Mouse (Mus musculus) lung, embryonic 15.5 days (tissue): ENCODE results near the gene S1pr3. TPM values are rescaled to one million over a fixed set of nuclear protein-coding genes. Genes with fewer than 3 reads are reported as not detected.
A peak's percentile ranks its signal among the peaks of the same experiment; 100 is the strongest.

ENCODE experiments used
- ATAC-seq: fragments of 200-750 bp; cut with Nextera tagmentation; 2 replicates; pipeline ENCODE4 v1.8.0; 2017; ENCODE audit warnings: moderate number of reproducible peaks, borderline replicate concordance; ENCODE audit not compliant: low FRiP score, low TSS enrichment; ENCODE audit errors: extremely low read depth
- H3K27ac ChIP-seq: fragments of 300-500 bp; sonication (generic); 2 replicates; pipeline ENCODE4 v1.5.1; 2015; ENCODE audit warnings: moderate library complexity, mild to moderate bottlenecking, inconsistent platforms
- H3K27me3 ChIP-seq: fragments of 300-500 bp; sonication (generic); 2 replicates; pipeline ENCODE4 v1.6.1; 2015; ENCODE audit warnings: inconsistent platforms
- H3K36me3 ChIP-seq: fragments of 300-500 bp; sonication (generic); 2 replicates; pipeline ENCODE4 v1.6.1; 2015; ENCODE audit warnings: inconsistent platforms
- H3K4me1 ChIP-seq: fragments of 300-500 bp; sonication (generic); 2 replicates; pipeline ENCODE4 v1.6.1; 2015; ENCODE audit warnings: inconsistent platforms
- H3K4me2 ChIP-seq: fragments of 300-500 bp; sonication (generic); 2 replicates; pipeline ENCODE4 v1.6.1; 2015; ENCODE audit warnings: inconsistent platforms, mild to moderate bottlenecking, moderate library complexity
- H3K4me3 ChIP-seq: fragments of 300-500 bp; sonication (generic); 2 replicates; pipeline ENCODE4 v1.5.1; 2015; ENCODE audit warnings: mild to moderate bottlenecking, inconsistent platforms
- H3K9ac ChIP-seq: fragments of 300-500 bp; sonication (generic); 2 replicates; pipeline ENCODE4 v1.6.1; 2015; ENCODE audit warnings: inconsistent platforms
- H3K9me3 ChIP-seq: fragments of 300-500 bp; sonication (generic); 2 replicates; pipeline ENCODE4 v1.6.1; 2016; ENCODE audit warnings: inconsistent platforms
- WGBS: fragments of 180-500 bp; shearing (Covaris S2); methylation state at CpG from one replicate; pipeline ENCODE4 v1.1.7; 2015; 5-methylcytosine and 5-hydroxymethylcytosine counted together
- polyA plus RNA-seq: library from polyadenylated mRNA; unstranded; fragments of >200 nt; fragmentation: Nextera tagmentation; extraction: Ambion mirVana; gene quantifications from 2 replicates; pipeline ENCODE4 v1.2.1, GENCODE M21; 2015

Gene S1pr3
- 107 and 115 TPM in 2 replicates for polyA plus RNA-seq

DNA sequence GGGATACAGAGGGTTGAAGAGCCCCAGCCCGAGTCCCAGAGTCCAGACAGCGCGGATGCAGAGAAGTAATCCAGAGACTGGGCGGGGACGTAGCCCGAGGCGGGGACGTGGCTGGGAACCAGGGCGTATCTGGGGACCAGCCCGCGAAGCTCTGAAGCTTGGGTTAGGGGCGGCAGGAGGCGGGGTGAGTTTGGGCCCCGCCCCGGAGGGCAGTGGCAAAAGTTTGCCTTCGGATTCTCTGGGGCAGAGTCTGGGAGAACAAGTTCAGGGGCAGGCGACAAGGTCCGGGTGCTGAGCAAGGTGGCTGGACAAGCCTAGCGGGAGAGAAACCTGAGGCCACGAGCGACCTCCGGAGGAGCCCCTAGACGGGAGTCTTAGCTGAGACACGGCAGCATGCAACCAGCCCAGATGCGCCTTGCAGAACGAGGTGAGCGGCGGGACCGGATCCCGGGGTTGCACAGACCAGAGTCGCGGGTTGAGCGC is at the start of gene S1pr3:
TSS of gene S1pr3 (plus strand) at position 121 of the 483 bp plus-strand sequence.
- 2% methylated on average over 33 of the region's 33 CpGs for WGBS
- ATAC-seq: peak; percentile 88
- Histone ChIP-seq H3K27me3 (0 out of 2 replicates have a peak, but pooled peaks cover 7% of the 10 kb centered on the region), H3K4me3 (peak within 1 kb of the TSS; percentile 61), H3K9me3 (no peaks in the 10 kb centered on the region), H3K9ac (peak within 1 kb of the TSS; percentile 70), H3K36me3 (no peaks in the 10 kb centered on the region), H3K4me2 (peak within 1 kb of the TSS; percentile 70), H3K4me1 (peaks cover 28% of the 10 kb centered on the region), H3K27ac (peak within 1 kb of the TSS; percentile 86)

GRCm38 (mm10) chr13:51360441-51360962 is 47.9 kb upstream of the S1pr3 start:
- H3K4me2 ChIP-seq: no peak overlapping the region
- no peaks in the 10 kb centered on the region for H3K9me3 ChIP-seq
- H3K27me3 ChIP-seq: no peaks in the 10 kb centered on the region
- no peak overlapping the region for H3K27ac ChIP-seq
- H3K36me3 ChIP-seq: no peaks in the 10 kb centered on the region
- no peak for ATAC-seq
- no peak overlapping the region for H3K4me3 ChIP-seq
- peaks cover 13% of the 10 kb centered on the region for H3K4me1 ChIP-seq
- WGBS: 63% methylated on average over 8 of the region's 8 CpGs
- no peak overlapping the region for H3K9ac ChIP-seq

GRCm38 (mm10) chr13:51363390-51363789 is 45.0 kb upstream of the S1pr3 start:
- no peak overlapping the region for H3K27ac ChIP-seq
- H3K4me3 ChIP-seq: no peak overlapping the region
- no peak overlapping the region for H3K9ac ChIP-seq
- H3K36me3 ChIP-seq: no peaks in the 10 kb centered on the region
- H3K27me3 ChIP-seq: no peaks in the 10 kb centered on the region
- no peak overlapping the region for H3K4me2 ChIP-seq
- peaks cover 13% of the 10 kb centered on the region for H3K4me1 ChIP-seq
- no peak; the same call in 1 of the 2 replicates for ATAC-seq
- 56% methylated on average over 7 of the region's 7 CpGs for WGBS
- no peaks in the 10 kb centered on the region for H3K9me3 ChIP-seq

GRCm38 (mm10) chr13:51363985-51364384 is 44.5 kb upstream of the S1pr3 start:
- Histone ChIP-seq H3K4me1 (peaks cover 13% of the 10 kb centered on the region), H3K27me3 (no peaks in the 10 kb centered on the region), H3K36me3 (no peaks in the 10 kb centered on the region), H3K4me2 (no peak overlapping the region), H3K4me3 (no peak overlapping the region), H3K9ac (no peak overlapping the region), H3K27ac (no peak overlapping the region), H3K9me3 (no peaks in the 10 kb centered on the region)
- ATAC-seq: no peak; the same call in 1 of the 2 replicates
- whole genome bisulfite sequencing: 60% methylated on average over 5 of the region's 5 CpGs

- no peak overlapping the region for H3K4me3 ChIP-seq
- H3K9ac ChIP-seq: no peak overlapping the region
- H3K36me3 ChIP-seq: no peaks in the 10 kb centered on the region
- H3K4me2 ChIP-seq: no peak overlapping the region
- H3K27me3 ChIP-seq: no peaks in the 10 kb centered on the region
- no peaks in the 10 kb centered on the region for H3K9me3 ChIP-seq
- H3K4me1 ChIP-seq: peaks cover 13% of the 10 kb centered on the region
- no peak overlapping the region for H3K27ac ChIP-seq
- no peak for ATAC-seq
- 82% methylated on average over 6 of the region's 6 CpGs for WGBS
Measured at GRCm38 (mm10) chr13:51365191-51365590, 43.2 kb upstream of the S1pr3 start.

- Histone ChIP-seq H3K4me3 (no peak overlapping the region), H3K4me2 (no peak overlapping the region), H3K9me3 (no peaks in the 10 kb centered on the region), H3K36me3 (no peaks in the 10 kb centered on the region), H3K27ac (no peak overlapping the region), H3K4me1 (peaks cover 7% of the 10 kb centered on the region; the same call in 1 of the 2 replicates), H3K9ac (no peak overlapping the region), H3K27me3 (no peaks in the 10 kb centered on the region)
- WGBS: 68% methylated on average over 2 of the region's 2 CpGs
- no peak for ATAC-seq
Measured at GRCm38 (mm10) chr13:51368346-51368745, 40.1 kb upstream of the S1pr3 start.

GRCm38 (mm10) chr13:51369354-51369753 is 39.1 kb upstream of the S1pr3 start:
- Histone ChIP-seq H3K4me1 (peaks cover 7% of the 10 kb centered on the region), H3K4me2 (no peak overlapping the region), H3K9me3 (no peaks in the 10 kb centered on the region), H3K36me3 (no peaks in the 10 kb centered on the region), H3K4me3 (no peak overlapping the region), H3K9ac (no peak overlapping the region), H3K27ac (no peak overlapping the region), H3K27me3 (no peaks in the 10 kb centered on the region)
- WGBS: 76% methylated on average over 3 of the region's 3 CpGs
- no peak for ATAC-seq

DNA sequence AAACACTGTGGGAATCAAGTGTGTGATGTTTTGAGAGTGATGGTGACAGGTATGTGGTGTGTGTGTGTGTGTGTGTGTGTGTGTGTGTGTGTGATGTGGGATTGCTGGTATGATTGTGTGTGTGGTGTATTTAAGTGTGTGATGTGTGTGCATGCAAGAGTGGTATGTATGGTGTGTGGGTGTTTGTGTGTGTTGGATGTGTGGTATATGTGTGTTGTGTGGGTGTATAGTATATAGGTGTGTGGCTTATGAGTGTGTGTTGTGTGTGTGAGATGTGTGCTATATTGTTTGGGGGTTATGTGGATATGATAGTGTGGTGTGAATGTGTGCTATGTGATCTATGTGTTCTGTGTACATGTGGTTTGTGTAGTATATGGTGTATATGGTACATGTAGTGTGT is 35.4 kb upstream of the S1pr3 start:
- Histone ChIP-seq H3K27me3 (no peaks in the 10 kb centered on the region), H3K27ac (no peak overlapping the region), H3K4me1 (peaks cover 13% of the 10 kb centered on the region), H3K9me3 (no peaks in the 10 kb centered on the region), H3K4me2 (no peak overlapping the region), H3K36me3 (no peaks in the 10 kb centered on the region), H3K4me3 (no peak overlapping the region), H3K9ac (no peak overlapping the region)
- peak; percentile 30; the same call in 1 of the 2 replicates for ATAC-seq

GRCm38 (mm10) chr13:51374026-51374807 is 34.2 kb upstream of the S1pr3 start:
- peaks cover 25% of the 10 kb centered on the region for H3K4me1 ChIP-seq
- no peak; the same call in 1 of the 2 replicates for ATAC-seq
- no peaks in the 10 kb centered on the region for H3K9me3 ChIP-seq
- 47% methylated on average over 21 of the region's 21 CpGs for WGBS
- H3K27ac ChIP-seq: peak overlapping the region; percentile 35
- H3K4me2 ChIP-seq: peak overlapping the region; percentile 33; the same call in 1 of the 2 replicates
- H3K9ac ChIP-seq: no peak overlapping the region
- no peak overlapping the region for H3K4me3 ChIP-seq
- H3K36me3 ChIP-seq: no peaks in the 10 kb centered on the region
- H3K27me3 ChIP-seq: no peaks in the 10 kb centered on the region

- Histone ChIP-seq H3K4me2 (peak overlapping the region; percentile 39), H3K4me1 (peaks cover 45% of the 10 kb centered on the region), H3K27ac (peak overlapping the region; percentile 67; the same call in 1 of the 2 replicates), H3K9me3 (no peaks in the 10 kb centered on the region), H3K9ac (no peak overlapping the region), H3K27me3 (no peaks in the 10 kb centered on the region), H3K36me3 (no peaks in the 10 kb centered on the region), H3K4me3 (no peak overlapping the region)
- WGBS: 5% methylated on average over 4 of the region's 4 CpGs
- ATAC-seq: peak; percentile 41; the same call in 1 of the 2 replicates
Measured at GRCm38 (mm10) chr13:51378126-51378525, 30.3 kb upstream of the S1pr3 start.

DNA sequence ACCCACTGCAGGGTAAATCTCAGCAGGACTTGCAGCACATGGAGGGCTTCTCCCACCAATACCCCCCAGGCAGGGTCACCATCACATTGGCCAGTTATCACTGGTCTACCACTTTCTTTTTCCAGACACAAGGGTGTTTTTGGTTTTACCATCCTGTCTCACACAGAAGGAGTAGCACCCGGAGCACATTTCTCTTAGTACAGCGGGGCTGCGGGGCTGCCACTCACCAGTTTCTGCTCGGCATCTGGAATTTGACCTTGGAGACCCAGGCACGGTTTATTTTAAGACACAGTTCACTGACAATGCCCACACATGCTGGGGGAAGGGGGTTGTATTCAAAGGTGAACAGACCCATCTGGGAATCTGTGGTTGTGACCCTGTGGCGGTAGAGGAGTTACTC is 28.8 kb upstream of the S1pr3 start:
- no peak overlapping the region for H3K4me2 ChIP-seq
- no peak for ATAC-seq
- no peaks in the 10 kb centered on the region for H3K9me3 ChIP-seq
- H3K4me3 ChIP-seq: no peak overlapping the region
- 22% methylated on average over 6 of the region's 6 CpGs for WGBS
- H3K36me3 ChIP-seq: no peaks in the 10 kb centered on the region
- H3K27ac ChIP-seq: no peak overlapping the region; the same call in 1 of the 2 replicates
- peaks cover 37% of the 10 kb centered on the region for H3K4me1 ChIP-seq
- H3K9ac ChIP-seq: no peak overlapping the region
- H3K27me3 ChIP-seq: no peaks in the 10 kb centered on the region

DNA sequence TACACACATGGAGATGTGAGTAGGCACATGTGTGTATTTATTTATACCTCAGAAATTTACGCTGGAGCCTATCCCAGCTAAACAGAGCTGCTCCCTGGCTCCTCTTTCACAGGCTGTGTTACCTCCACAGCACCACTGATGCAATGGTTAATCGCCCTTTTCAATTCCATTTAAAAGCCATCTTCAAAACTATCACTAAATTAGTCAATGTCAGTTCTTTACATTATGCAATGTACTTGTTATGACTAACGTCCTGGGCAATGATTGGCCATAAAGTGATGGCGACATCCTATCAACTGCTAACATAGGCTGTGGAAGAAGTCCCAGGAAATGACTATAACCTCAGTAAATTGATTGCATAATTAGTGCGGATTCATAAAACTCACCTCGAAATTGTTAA is 26.9 kb upstream of the S1pr3 start:
- H3K27me3 ChIP-seq: no peaks in the 10 kb centered on the region
- no peak overlapping the region for H3K27ac ChIP-seq
- peaks cover 34% of the 10 kb centered on the region for H3K4me1 ChIP-seq
- no peak overlapping the region for H3K4me3 ChIP-seq
- H3K9ac ChIP-seq: no peak overlapping the region
- no peaks in the 10 kb centered on the region for H3K9me3 ChIP-seq
- ATAC-seq: peak; percentile 53; the same call in 1 of the 2 replicates
- no peak overlapping the region for H3K4me2 ChIP-seq
- WGBS: 45% methylated on average over 6 of the region's 6 CpGs
- H3K36me3 ChIP-seq: no peaks in the 10 kb centered on the region
